Mouse (Mus musculus) layer of hippocampus, adult 9-10 months (tissue): ENCODE results near the gene Pik3r1.

Experiments used
- DNase-seq: peaks from one replicate; pipeline ENCODE4 v3.0.0; 2022; ENCODE audit warnings: low spot score

Gene Pik3r1

DNA sequence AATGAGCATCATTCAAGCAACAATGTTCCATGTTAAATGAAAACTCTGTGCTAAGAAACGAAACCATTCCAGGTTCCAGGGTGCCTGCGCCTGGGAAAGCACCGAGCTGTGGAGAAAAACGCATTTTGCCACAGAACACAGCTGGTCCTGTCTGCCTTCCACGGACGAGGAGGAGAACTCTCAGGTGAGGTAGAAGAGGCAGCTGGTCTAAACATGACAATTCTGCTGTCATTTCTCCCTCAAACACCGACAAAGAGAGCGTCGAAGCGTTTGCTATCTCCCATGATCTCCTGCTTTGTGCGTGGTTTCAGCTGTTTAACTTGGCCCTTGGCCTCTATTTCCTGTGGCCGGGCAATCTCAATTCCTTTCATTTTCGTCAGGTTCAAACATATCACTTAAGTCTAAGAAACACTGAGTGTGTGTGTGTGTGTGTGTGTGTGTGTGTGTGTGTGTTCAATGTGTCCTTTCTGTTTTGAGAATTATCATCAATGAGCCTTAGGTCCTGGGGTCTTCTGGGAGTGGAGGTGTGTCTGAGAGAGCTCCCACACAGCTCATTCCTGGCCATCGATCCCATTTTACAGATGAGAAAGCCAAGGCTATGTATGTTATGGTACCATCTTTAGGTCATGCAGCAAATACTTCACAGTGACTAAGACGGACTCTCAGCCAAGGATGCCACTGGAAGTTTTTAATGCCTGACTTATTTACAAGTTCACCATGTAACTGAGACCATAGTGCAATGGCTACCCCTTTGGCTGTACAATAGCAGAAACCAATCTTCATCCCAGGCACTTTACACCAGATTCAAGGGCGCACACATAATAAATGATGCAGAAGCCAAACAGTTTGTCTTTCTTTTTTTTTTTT, 31.3 kb downstream of the Pik3r1 start:
- no peak for DNase-seq

- DNase-seq, result no peak
Measured at GRCm38 (mm10) chr13:101735364-101736120, 32.5 kb downstream of the Pik3r1 start.

DNA sequence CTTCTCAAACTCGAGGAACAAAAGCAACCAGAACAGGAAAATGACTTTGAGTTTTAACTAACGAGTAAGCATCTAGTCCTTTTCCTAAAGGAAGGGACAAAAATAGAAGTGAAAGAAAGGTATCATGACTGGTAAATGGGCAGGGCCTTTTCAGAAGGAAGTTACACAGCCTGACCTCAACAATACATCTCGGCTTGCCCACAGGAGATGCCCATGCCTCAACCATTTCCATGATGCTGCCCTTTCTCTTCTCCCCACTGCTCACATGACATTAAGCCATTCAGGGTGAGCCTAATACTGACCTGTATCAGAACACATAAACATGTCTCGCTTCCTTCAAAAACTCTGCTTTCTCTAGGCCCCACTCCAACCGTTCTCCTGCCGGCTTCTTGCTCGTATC, 33.8 kb downstream of the Pik3r1 start:
- no peak for DNase-seq

- no peak for DNase-seq
Measured at GRCm38 (mm10) chr13:101732675-101733074, 35.3 kb downstream of the Pik3r1 start.

DNA sequence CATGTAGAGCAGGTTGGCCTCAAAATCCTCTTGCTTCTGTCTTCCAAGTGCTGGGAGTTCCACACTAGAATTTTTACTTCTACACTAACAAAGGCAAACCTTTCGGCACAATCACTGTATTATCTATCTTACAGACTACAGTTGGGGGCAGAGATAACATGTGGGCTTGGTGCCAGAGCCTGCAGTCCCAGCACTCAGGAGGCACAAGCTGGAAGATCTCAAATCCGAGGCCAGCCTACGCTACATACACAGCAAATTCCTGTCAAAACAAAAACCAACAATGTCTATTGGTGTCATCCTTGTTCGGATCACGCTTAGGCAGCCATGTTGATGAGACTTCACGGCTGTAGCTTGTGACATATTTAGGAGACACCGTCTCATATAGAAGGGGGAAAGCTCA, 36.2 kb downstream of the Pik3r1 start:
- DNase-seq, result no peak

- no peak for DNase-seq
Measured at GRCm38 (mm10) chr13:101730351-101730750, 37.7 kb downstream of the Pik3r1 start.

- no peak for DNase-seq
Measured at GRCm38 (mm10) chr13:101729248-101730055, 38.6 kb downstream of the Pik3r1 start.

DNA sequence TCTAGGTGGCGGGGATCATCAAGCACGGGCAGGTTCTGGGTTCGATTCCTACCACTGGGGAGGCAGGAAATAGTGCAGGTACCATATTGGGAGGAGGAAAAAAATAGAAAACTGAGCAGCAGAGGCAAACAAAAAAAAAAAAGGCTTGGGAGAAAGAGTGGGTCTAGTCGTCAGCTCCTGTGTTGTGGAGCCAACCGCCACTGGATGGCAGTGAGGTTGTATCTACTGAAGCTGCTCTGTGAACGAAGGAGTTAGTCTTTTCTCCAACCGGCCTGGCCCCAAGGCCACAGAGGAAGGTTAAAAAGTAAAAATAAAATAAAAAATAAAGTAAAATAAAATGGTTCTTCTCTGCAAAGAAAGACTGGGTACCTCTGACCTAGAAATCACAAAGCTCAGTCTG, 39.2 kb downstream of the Pik3r1 start:
- DNase-seq, result no peak

DNA sequence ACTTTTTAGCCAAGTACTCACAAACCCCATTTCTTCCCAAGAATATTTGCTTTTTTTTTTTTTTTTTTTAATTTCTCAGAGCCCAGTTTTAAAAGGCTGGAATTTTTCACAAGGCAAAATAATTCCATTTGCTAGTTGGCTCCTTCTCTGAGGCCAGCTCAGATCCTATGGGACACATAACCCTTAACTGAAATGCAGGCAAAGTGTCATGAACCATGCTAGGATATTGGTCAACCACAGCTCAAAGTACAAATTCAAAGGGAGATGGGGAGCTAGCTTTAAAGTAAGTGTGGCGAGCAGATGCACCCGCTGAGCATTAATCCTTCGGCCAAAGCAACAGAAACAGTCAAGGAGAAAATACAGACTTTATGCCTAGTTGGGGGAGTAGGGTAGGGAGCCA, 39.7 kb downstream of the Pik3r1 start:
- no peak for DNase-seq

- DNase-seq, result no peak
Measured at GRCm38 (mm10) chr13:101727837-101728236, 40.2 kb downstream of the Pik3r1 start.

- no peak for DNase-seq
Measured at GRCm38 (mm10) chr13:101726922-101727321, 41.1 kb downstream of the Pik3r1 start.

- DNase-seq, result no peak
Measured at GRCm38 (mm10) chr13:101721901-101722595, 46.0 kb downstream of the Pik3r1 start.

GRCm38 (mm10) chr13:101721154-101721553, 46.9 kb downstream of the Pik3r1 start:
- DNase-seq, result no peak

- DNase-seq, result peak; percentile 60
Measured at GRCm38 (mm10) chr13:101719312-101719870, 48.6 kb downstream of the Pik3r1 start.

DNA sequence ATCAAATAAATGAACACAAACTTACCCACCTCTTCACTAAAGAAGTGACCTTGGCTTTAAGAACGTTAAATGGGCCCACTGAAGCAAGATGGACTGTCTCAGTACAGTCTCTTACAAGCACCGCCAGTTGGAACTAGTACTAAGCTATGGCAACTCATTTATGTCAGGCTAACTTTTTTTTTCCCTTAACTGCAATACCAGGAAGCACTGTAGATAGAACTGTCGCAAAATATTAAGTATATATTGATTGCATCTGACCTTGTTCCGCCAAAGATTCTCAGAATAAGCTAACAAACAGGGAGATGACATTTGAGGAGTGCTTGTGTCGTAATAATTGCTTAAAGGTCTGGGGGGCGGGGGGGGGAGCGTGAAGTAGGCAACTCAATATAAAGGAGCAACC, 49.3 kb downstream of the Pik3r1 start:
- DNase-seq, result no peak

GRCm38 (mm10) chr13:101717836-101718235, 50.2 kb downstream of the Pik3r1 start:
- DNase-seq, result no peak

DNA sequence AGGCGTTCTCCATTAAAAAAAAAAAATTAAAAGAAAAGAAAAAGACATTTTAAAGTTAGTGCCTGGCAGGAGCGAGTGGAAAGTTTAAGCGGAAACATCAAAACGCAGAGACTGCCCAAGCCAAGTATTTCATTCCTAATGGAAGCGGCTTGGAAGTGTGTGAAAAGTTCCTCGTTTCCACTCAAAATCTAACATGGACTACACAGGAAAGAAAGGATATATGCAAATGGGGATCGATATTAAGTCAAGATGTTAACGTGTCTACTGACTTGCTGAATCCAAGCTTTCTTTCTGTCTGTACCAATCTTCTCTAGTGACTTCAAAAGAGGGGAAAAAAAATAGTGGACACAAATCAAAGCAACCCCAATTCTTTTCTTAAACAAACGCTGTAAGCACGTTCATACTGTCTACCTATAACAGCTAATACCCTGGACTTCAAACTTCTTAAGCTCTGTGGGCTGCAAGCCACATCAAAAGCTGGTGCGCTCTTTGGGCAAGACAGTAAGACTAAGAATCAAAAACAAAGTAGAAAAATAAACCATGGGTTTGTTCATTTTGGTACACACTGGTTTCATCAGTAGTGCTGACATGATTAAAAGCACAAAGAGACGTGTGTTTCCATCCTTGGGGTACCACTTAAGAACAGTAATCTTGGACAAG, 54.5 kb downstream of the Pik3r1 start:
- no peak for DNase-seq

- no peak for DNase-seq
Measured at GRCm38 (mm10) chr13:101712720-101713428, 55.1 kb downstream of the Pik3r1 start.

GRCm38 (mm10) chr13:101712099-101712498, 55.9 kb downstream of the Pik3r1 start:
- DNase-seq, result no peak

DNA sequence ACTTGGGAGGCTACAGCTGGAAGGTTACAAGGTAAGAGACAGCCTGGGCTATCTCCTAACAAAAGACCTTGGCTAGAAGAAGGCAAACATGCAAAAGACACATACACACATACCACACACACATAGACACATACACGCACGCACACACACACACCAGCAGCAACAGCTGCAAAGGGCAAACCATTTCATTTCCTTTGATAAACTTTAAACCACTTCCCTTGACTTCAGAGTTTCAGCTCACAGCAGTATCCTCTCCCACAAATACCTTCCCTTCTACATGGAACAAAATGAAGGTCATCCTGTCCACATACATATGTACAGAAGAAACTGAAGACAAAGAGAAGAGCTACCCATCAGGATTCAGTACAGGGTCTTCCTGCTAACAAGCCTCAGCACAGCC, 56.7 kb downstream of the Pik3r1 start:
- no peak for DNase-seq
